In the genomic region with DNA sequence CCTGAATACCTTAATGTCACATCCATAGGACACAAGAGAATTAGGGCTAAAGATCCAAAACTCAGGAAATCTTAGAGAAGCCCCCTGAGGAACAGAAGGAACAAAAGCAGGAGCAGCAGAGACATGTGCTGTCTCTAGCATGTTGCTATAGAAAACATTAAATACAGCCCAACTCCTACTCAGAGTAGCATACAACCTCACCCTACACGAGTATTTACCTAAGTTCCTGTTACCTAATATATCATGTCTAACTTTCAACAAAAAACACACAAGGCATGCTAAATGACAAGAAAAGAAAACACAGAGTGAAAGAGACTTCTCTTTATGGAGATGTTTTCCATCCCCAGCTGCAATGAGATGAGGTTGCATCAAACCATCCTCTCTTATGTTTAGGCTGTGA, we compare ENCODE assay signal across 28 mouse cellular contexts.
"Had no signal": no experiment of that assay in that cellular context is flagged by ENCODE, and none has a peak within 500 bp of the region (broad histone marks: within the 10 kb centered on the region; RNA-seq: fewer than 3 reads in every experiment).

No protein-coding gene starts in this region.

- H3K27me3 ChIP-seq: embryonic facial prominence, embryonic 12.5 days; embryonic facial prominence, embryonic 13.5 days; embryonic facial prominence, embryonic 15.5 days; forebrain, embryonic 12.5 days; forebrain, embryonic 13.5 days; forebrain, embryonic 15.5 days had no signal

- DNase-seq: cerebellum, adult 18-20 months; cerebellum, adult 2 months; cerebellum, adult 8-10 months; cerebellum, adult 9-10 months; cerebellum, adult 9-11 months; cerebellum, postnatal 10 days; cerebellum, postnatal 14 days; cerebellum, postnatal 25 days; cerebellum, postnatal 36 days; embryo, embryonic 11 days; forebrain, postnatal 0 days; gastrocnemius, adult 2 months; gastrocnemius, postnatal 10 days; gastrocnemius, postnatal 14 days; gastrocnemius, postnatal 25 days; gastrocnemius, postnatal 36 days; heart, adult 11 months had no signal

- H3K4me3 ChIP-seq: embryonic facial prominence, embryonic 10.5 days; embryonic facial prominence, embryonic 12.5 days; embryonic facial prominence, embryonic 13.5 days; embryonic facial prominence, embryonic 15.5 days; erythroblast, embryonic 14.5 days; forebrain, embryonic 10.5 days; forebrain, embryonic 12.5 days; forebrain, embryonic 13.5 days; forebrain, embryonic 15.5 days; gastrocnemius, adult 2 months had no signal

- H3K27ac ChIP-seq: embryonic facial prominence, embryonic 10.5 days; embryonic facial prominence, embryonic 12.5 days; embryonic facial prominence, embryonic 13.5 days; embryonic facial prominence, embryonic 15.5 days; forebrain, embryonic 10.5 days; forebrain, embryonic 12.5 days; forebrain, embryonic 13.5 days; forebrain, embryonic 15.5 days; gastrocnemius, adult 2 months had no signal

- H3K4me1 ChIP-seq: embryonic facial prominence, embryonic 10.5 days; embryonic facial prominence, embryonic 12.5 days; embryonic facial prominence, embryonic 13.5 days; embryonic facial prominence, embryonic 15.5 days; forebrain, embryonic 10.5 days; forebrain, embryonic 12.5 days; forebrain, embryonic 13.5 days; forebrain, embryonic 15.5 days had no signal

- H3K4me2 ChIP-seq: embryonic facial prominence, embryonic 12.5 days; embryonic facial prominence, embryonic 13.5 days; embryonic facial prominence, embryonic 15.5 days; forebrain, embryonic 12.5 days; forebrain, embryonic 13.5 days; forebrain, embryonic 15.5 days had no signal

- H3K9ac ChIP-seq: embryonic facial prominence, embryonic 12.5 days; embryonic facial prominence, embryonic 13.5 days; embryonic facial prominence, embryonic 15.5 days; forebrain, embryonic 12.5 days; forebrain, embryonic 13.5 days; forebrain, embryonic 15.5 days; forebrain, postnatal 0 days had no signal

- ATAC-seq: forebrain, embryonic 13.5 days; forebrain, embryonic 14.5 days; forebrain, embryonic 15.5 days; forebrain, embryonic 16.5 days; forebrain, postnatal 0 days had no signal

- H3K9me3 ChIP-seq: embryonic facial prominence, embryonic 10.5 days; embryonic facial prominence, embryonic 12.5 days; embryonic facial prominence, embryonic 13.5 days; embryonic facial prominence, embryonic 15.5 days; forebrain, embryonic 10.5 days; forebrain, embryonic 12.5 days; forebrain, embryonic 13.5 days; forebrain, embryonic 15.5 days had no signal

- H3K36me3 ChIP-seq: embryonic facial prominence, embryonic 10.5 days; embryonic facial prominence, embryonic 12.5 days; embryonic facial prominence, embryonic 13.5 days; embryonic facial prominence, embryonic 15.5 days; forebrain, embryonic 10.5 days; forebrain, embryonic 12.5 days; forebrain, embryonic 15.5 days had no signal
